Comparison of ENCODE assay signal across 8 mouse cellular contexts in the genomic region with DNA sequence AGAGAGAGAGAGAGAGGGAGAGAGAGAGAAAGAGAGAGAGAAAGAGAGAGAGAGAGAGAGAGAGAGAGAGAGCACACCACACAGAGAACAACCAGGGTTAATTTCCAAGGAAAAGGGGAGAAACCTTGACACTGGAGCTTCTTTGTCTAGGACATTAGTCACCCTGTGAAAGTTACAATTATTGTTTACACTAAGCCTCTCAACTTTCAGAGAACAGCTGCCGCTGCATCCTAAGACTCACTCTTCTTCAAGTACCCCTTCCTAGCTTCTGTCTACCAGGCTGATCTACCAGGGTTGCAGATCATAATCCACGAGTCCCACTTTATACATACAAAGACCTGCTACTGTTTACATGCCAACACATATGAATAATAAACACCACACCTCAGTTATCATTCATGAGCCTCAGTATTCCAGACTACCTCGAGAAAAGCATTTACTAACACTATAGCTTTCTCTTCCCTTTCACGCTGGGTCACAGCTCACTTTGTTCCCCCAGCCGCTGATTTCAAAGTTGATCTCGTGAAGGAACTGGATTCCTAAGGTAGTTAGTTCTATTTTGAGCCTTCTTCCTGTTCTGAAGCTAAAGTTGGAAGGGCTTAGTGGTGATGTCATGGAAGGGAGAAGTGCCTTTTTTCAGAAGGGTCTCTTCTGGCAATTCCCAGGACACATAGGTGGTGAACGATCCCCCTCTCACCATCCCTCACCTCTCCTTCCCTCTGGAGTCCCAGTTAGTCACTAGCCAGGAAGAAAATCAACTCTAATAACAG.
DNase-seq lines count a peak whose midpoint lies in the region; ATAC-seq lines count a peak whose summit lies in the region.

No protein-coding gene starts in this region.

- DNase-seq in lung, postnatal 4 days = no peak
- no peak for DNase-seq in heart, embryonic 10.5 days (ENCODE audit: low spot score)
- DNase-seq in liver, embryonic 13.5 days = no peak
- no peak for DNase-seq in thymus, postnatal 10 days (ENCODE audit: low spot score in 2 of 2)
- no peak for DNase-seq in ovary, postnatal 36 days (ENCODE audit: low spot score)
- no peak for DNase-seq in testis, postnatal 10 days (ENCODE audit: low spot score)

- ATAC-seq in lung, embryonic 15.5 days (ENCODE audit: borderline replicate concordance, extremely low read depth, low FRiP score, low TSS enrichment) = no peak
- no peak for ATAC-seq in liver, embryonic 13.5 days (ENCODE audit: low read depth)
- no peak for ATAC-seq in stomach, embryonic 16.5 days (ENCODE audit: insufficient read depth, low FRiP score)

- H3K27me3 ChIP-seq in lung, embryonic 15.5 days = peaks cover 3% of the 10 kb centered on the region; the same call in 1 of the 2 replicates
- no peaks in the 10 kb centered on the region for H3K27me3 ChIP-seq in heart, embryonic 10.5 days (ENCODE audit: insufficient read depth, poor library complexity, severe bottlenecking)
- H3K27me3 ChIP-seq in liver, embryonic 13.5 days = peaks cover 38% of the 10 kb centered on the region
- no peaks in the 10 kb centered on the region for H3K27me3 ChIP-seq in stomach, embryonic 16.5 days (ENCODE audit: control insufficient read depth, insufficient read depth, low read length)

- no peak overlapping the region for H3K27ac ChIP-seq in lung, embryonic 15.5 days
- H3K27ac ChIP-seq in heart, embryonic 10.5 days = peak overlapping the region; percentile 94
- H3K27ac ChIP-seq in liver, embryonic 13.5 days = no peak overlapping the region
- H3K27ac ChIP-seq in stomach, embryonic 16.5 days (ENCODE audit: low read length) = peak overlapping the region; percentile 87

- peaks cover 26% of the 10 kb centered on the region for H3K4me1 ChIP-seq in lung, embryonic 15.5 days
- H3K4me1 ChIP-seq in heart, embryonic 10.5 days = peaks cover 24% of the 10 kb centered on the region
- peaks cover 38% of the 10 kb centered on the region for H3K4me1 ChIP-seq in liver, embryonic 13.5 days (replicated peaks)
- H3K4me1 ChIP-seq in stomach, embryonic 16.5 days (ENCODE audit: control insufficient read depth, insufficient read depth, low read length) = peaks cover 19% of the 10 kb centered on the region

- WGBS in lung, embryonic 15.5 days = 14% methylated on average over 7 of the region's 7 CpGs
- WGBS in heart, embryonic 10.5 days = 20% methylated on average over 7 of the region's 7 CpGs
- 22% methylated on average over 7 of the region's 7 CpGs for WGBS in liver, embryonic 13.5 days (ENCODE audit: insufficient replicate concordance)
- WGBS in stomach, embryonic 16.5 days = 18% methylated on average over 7 of the region's 7 CpGs

- H3K4me2 ChIP-seq in lung, embryonic 15.5 days = peak overlapping the region; percentile 98
- peak overlapping the region; percentile 88 for H3K4me2 ChIP-seq in liver, embryonic 13.5 days
- peak overlapping the region; percentile 65 for H3K4me2 ChIP-seq in stomach, embryonic 16.5 days (ENCODE audit: low read depth, low read length)

- peak overlapping the region; percentile 85 for H3K4me3 ChIP-seq in lung, embryonic 15.5 days
- peak overlapping the region; percentile 80 for H3K4me3 ChIP-seq in heart, embryonic 10.5 days
- H3K4me3 ChIP-seq in liver, embryonic 13.5 days (replicated peaks) = no peak overlapping the region
- peak overlapping the region; percentile 81 for H3K4me3 ChIP-seq in stomach, embryonic 16.5 days (replicated peaks; ENCODE audit: low read length)

- H3K9me3 ChIP-seq in lung, embryonic 15.5 days = no peaks in the 10 kb centered on the region
- H3K9me3 ChIP-seq in heart, embryonic 10.5 days = no peaks in the 10 kb centered on the region
- H3K9me3 ChIP-seq in liver, embryonic 13.5 days (replicated peaks) = no peaks in the 10 kb centered on the region
- no peaks in the 10 kb centered on the region for H3K9me3 ChIP-seq in stomach, embryonic 16.5 days (replicated peaks; ENCODE audit: control insufficient read depth, low read length)

- H3K36me3 ChIP-seq in lung, embryonic 15.5 days = no peaks in the 10 kb centered on the region
- no peaks in the 10 kb centered on the region for H3K36me3 ChIP-seq in heart, embryonic 10.5 days
- H3K36me3 ChIP-seq in liver, embryonic 13.5 days = no peaks in the 10 kb centered on the region
- H3K36me3 ChIP-seq in stomach, embryonic 16.5 days (ENCODE audit: control insufficient read depth, insufficient read depth, low read length) = no peaks in the 10 kb centered on the region

- no peak overlapping the region for H3K9ac ChIP-seq in lung, embryonic 15.5 days
- H3K9ac ChIP-seq in liver, embryonic 13.5 days = peak overlapping the region; percentile 37; the same call in 1 of the 2 replicates
- peak overlapping the region; percentile 9; the same call in 1 of the 2 replicates for H3K9ac ChIP-seq in stomach, embryonic 16.5 days (ENCODE audit: low read length)

Comparison
In these comparisons a context has a peak if more than half of its experiments do, and no peak if none do; other contexts are left out.
1. H3K27ac ChIP-seq: peak in heart, embryonic 10.5 days (single experiment) and stomach, embryonic 16.5 days (single experiment); none in lung, embryonic 15.5 days (single experiment) and liver, embryonic 13.5 days (single experiment).
2. Peak in every context shown above with its lines, with median percentiles within 50 percentile points of each other: H3K4me2 ChIP-seq.